Mouse (Mus musculus) embryonic facial prominence, embryonic 11.5 days (tissue): Measurements from ENCODE around the gene Cdh11. TPM values are rescaled to one million over a fixed set of nuclear protein-coding genes. Genes with fewer than 3 reads are reported as not detected.

Experiments
- ATAC-seq: fragments of 200-750 bp; cut with Nextera tagmentation; replicated peaks from 2 replicates; pipeline ENCODE4 v1.8.0; 2017; ENCODE audit warnings: low read depth; ENCODE audit not compliant: insufficient number of reproducible peaks, low FRiP score, low TSS enrichment
- DNase-seq: peaks from one replicate; pipeline ENCODE4 v3.0.0-alpha.2; 2015; ENCODE audit warnings: low spot score
- H3K27ac ChIP-seq: fragments of 300-500 bp; sonication (generic); replicated peaks from 2 replicates; pipeline ENCODE4 v1.5.1; 2014; ENCODE audit warnings: mild to moderate bottlenecking, low read depth, low read length, control low read depth
- H3K27me3 ChIP-seq: fragments of 300-500 bp; sonication (generic); 2 replicates; pipeline ENCODE4 v1.6.1; 2014; ENCODE audit warnings: mild to moderate bottlenecking, low read length, moderate library complexity, mixed read lengths; ENCODE audit not compliant: control insufficient read depth, insufficient read depth
- H3K36me3 ChIP-seq: fragments of 300-500 bp; sonication (generic); replicated peaks from 2 replicates; pipeline ENCODE4 v1.6.1; 2014; ENCODE audit warnings: low read depth, mild to moderate bottlenecking, low read length, moderate library complexity, mixed read lengths; ENCODE audit not compliant: control insufficient read depth, insufficient read depth
- H3K4me1 ChIP-seq: fragments of 300-500 bp; sonication (generic); 2 replicates; pipeline ENCODE4 v1.6.1; 2014; ENCODE audit warnings: low read length, mixed read lengths; ENCODE audit not compliant: control insufficient read depth, insufficient read depth
- H3K4me2 ChIP-seq: fragments of 300-500 bp; sonication (generic); 2 replicates; pipeline ENCODE4 v1.6.1; 2014; ENCODE audit warnings: low read depth, mild to moderate bottlenecking, control low read depth, low read length, moderate library complexity
- H3K4me3 ChIP-seq: fragments of 300-500 bp; sonication (generic); 2 replicates; pipeline ENCODE4 v1.5.1; 2014; ENCODE audit warnings: low read depth, low read length, control low read depth
- H3K9ac ChIP-seq: fragments of 300-500 bp; sonication (generic); replicated peaks from 2 replicates; pipeline ENCODE4 v1.6.1; 2014; ENCODE audit warnings: mild to moderate bottlenecking, control low read depth, low read length
- H3K9me3 ChIP-seq: fragments of 300-500 bp; sonication (generic); replicated peaks from 2 replicates; pipeline ENCODE4 v1.6.1; 2016; ENCODE audit warnings: mild to moderate bottlenecking, low read length, inconsistent platforms, mixed read lengths; ENCODE audit not compliant: control insufficient read depth
- WGBS: fragments of 180-500 bp; shearing (Covaris S2); extraction: QIAGEN DNeasy Blood & Tissue Kit; methylation state at CpG from one replicate; pipeline ENCODE4 v1.1.7; 2014; 5-methylcytosine and 5-hydroxymethylcytosine counted together
- polyA plus RNA-seq: library from polyadenylated mRNA; unstranded; fragments of >200 nt; fragmentation: Nextera tagmentation; extraction: Ambion mirVana; gene quantifications from 2 replicates; pipeline ENCODE4 v1.2.1, GENCODE M21; 2014

Cdh11 gene
- polyA plus RNA-seq, 1 experiment from 2014 or later, result 192 TPM

DNA sequence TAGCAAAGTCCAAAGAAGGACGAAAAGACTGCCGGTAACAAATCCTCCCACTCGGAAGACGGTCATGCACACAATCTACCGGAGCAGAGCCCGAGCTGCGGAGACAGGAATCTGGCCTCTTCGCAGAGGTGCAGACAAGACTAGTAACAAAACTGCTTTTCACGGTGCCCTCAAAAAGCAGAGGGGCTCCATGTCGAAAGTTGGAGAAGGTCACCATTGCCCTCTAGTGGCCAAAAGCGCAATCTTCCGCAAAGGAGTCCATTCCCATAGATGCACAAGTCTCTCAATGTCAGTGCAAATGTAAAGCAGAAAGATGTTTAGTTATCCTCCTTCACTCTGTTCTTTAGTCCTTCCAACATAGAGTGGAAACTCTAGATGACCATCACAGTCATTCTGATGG is 4.5 kb downstream of the Cdh11 start:
- H3K4me2 ChIP-seq, result peak overlapping the region; percentile 38
- H3K9ac ChIP-seq, result peak overlapping the region; percentile 10
- WGBS, result under 1% methylated on average over 12 of the region's 12 CpGs
- H3K4me1 ChIP-seq, result no peaks in the 10 kb centered on the region
- peak overlapping the region; percentile 27 for H3K4me3 ChIP-seq
- DNase-seq, result peak; percentile 90
- no peaks in the 10 kb centered on the region for H3K9me3 ChIP-seq
- H3K36me3 ChIP-seq, result peaks cover 3% of the 10 kb centered on the region; the same call in 1 of the 2 replicates
- no peak overlapping the region for H3K27ac ChIP-seq
- H3K27me3 ChIP-seq, result no peaks in the 10 kb centered on the region
- no peak for ATAC-seq

DNA sequence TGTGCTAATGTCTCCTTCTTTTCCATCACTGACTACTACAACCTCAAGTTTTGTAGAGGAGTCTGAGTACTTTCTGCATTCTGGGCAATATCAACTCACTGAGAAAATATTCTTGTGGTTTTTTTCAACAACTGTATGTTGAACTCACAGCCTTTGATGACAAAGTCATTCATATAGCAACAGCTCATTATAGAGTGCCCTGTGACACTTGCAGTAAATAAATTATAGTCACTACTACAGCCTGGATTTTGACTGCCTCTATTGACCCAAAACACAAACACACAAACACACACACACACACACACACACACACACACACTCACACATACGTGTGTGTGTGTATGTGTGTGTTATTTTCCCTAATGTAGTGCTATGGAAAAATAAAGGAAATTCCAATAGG is 10.8 kb downstream of the Cdh11 start:
- no peak for DNase-seq
- Histone ChIP-seq H3K4me2 (no peak overlapping the region), H3K4me1 (no peaks in the 10 kb centered on the region), H3K4me3 (no peak overlapping the region), H3K36me3 (peaks cover 3% of the 10 kb centered on the region; the same call in 1 of the 2 replicates), H3K9me3 (no peaks in the 10 kb centered on the region), H3K9ac (no peak overlapping the region), H3K27ac (no peak overlapping the region), H3K27me3 (no peaks in the 10 kb centered on the region)
- ATAC-seq, result no peak
- WGBS, result 94% methylated on average over 1 of the region's 1 CpGs

- Histone ChIP-seq H3K27me3 (no peaks in the 10 kb centered on the region), H3K36me3 (no peaks in the 10 kb centered on the region; the same call in 1 of the 2 replicates), H3K4me1 (no peaks in the 10 kb centered on the region), H3K9me3 (no peaks in the 10 kb centered on the region), H3K9ac (no peak overlapping the region), H3K27ac (no peak overlapping the region), H3K4me2 (no peak overlapping the region), H3K4me3 (no peak overlapping the region)
- ATAC-seq, result no peak
- DNase-seq, result no peak
- 86% methylated on average over 2 of the region's 2 CpGs for WGBS
Observed at GRCm38 (mm10) chr8:102771456-102771855, 14.0 kb downstream of the Cdh11 start.

- ATAC-seq, result no peak
Observed at GRCm38 (mm10) chr8:102753839-102754238, 31.6 kb downstream of the Cdh11 start.

DNA sequence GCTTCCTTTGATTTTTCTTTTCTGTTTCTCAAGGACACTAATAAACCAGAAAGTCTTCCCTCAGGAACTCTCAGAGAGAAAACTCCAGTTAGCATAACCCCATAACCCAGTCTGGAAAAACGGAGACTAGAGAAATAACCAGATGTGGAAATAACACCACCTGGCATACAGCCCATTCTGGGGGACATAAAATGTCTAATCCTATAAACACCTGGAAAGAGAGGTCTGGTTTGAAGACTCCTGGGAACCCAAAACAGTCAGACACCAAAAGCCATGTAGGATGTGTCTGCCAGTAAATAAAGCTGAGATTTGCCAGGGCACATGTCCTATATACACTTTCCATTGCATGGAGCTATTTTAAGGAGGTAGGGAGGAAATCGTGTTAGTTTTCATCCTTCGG is 42.5 kb downstream of the Cdh11 start:
- Histone ChIP-seq H3K27me3 (no peaks in the 10 kb centered on the region), H3K4me1 (no peaks in the 10 kb centered on the region), H3K9ac (no peak overlapping the region), H3K9me3 (no peaks in the 10 kb centered on the region), H3K36me3 (no peaks in the 10 kb centered on the region), H3K27ac (no peak overlapping the region), H3K4me3 (no peak overlapping the region), H3K4me2 (no peak overlapping the region)
- ATAC-seq (no peak), DNase-seq (no peak)
- WGBS, result 75% methylated on average over 3 of the region's 3 CpGs

More at GRCm38 (mm10) chr8:102753839-102754238, 31.6 kb downstream of the Cdh11 start:
- DNase-seq, result no peak
- H3K4me2 ChIP-seq, result no peak overlapping the region
- no peak overlapping the region for H3K9ac ChIP-seq
- no peaks in the 10 kb centered on the region for H3K36me3 ChIP-seq
- no peak overlapping the region for H3K4me3 ChIP-seq
- WGBS, result 91% methylated on average over 5 of the region's 5 CpGs
- H3K27ac ChIP-seq, result no peak overlapping the region
- H3K4me1 ChIP-seq, result no peaks in the 10 kb centered on the region
- no peaks in the 10 kb centered on the region for H3K9me3 ChIP-seq
- H3K27me3 ChIP-seq, result no peaks in the 10 kb centered on the region

GRCm38 (mm10) chr8:102742008-102742591 is 43.3 kb downstream of the Cdh11 start:
- H3K9ac ChIP-seq, result no peak overlapping the region
- no peak overlapping the region for H3K4me2 ChIP-seq
- H3K9me3 ChIP-seq, result no peaks in the 10 kb centered on the region
- H3K4me1 ChIP-seq, result no peaks in the 10 kb centered on the region
- DNase-seq, result no peak
- no peaks in the 10 kb centered on the region for H3K27me3 ChIP-seq
- no peak overlapping the region for H3K27ac ChIP-seq
- no peak for ATAC-seq
- H3K36me3 ChIP-seq, result no peaks in the 10 kb centered on the region
- H3K4me3 ChIP-seq, result no peak overlapping the region
- WGBS, result 80% methylated on average over 5 of the region's 5 CpGs

DNA sequence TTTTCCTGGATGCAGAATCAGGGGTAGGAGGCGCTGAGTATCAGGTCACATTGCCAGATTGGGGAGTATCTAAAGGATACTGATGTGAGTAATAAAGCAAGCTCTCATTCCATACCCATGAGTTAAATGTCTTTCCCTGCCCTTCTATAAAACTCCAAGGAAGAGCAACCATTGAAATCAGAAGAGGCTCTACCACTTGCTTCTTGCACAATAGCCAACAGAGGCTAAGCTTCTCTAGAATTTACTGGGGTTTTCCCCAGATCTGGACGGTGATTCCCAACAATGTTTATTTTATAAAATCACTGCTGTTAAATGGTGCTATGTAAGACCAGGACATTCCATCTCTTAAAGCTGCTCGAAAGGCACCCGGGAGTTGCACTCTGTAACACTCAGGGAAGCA is 44.5 kb downstream of the Cdh11 start:
- Histone ChIP-seq H3K4me2 (no peak overlapping the region), H3K27me3 (no peaks in the 10 kb centered on the region), H3K4me3 (no peak overlapping the region), H3K4me1 (no peaks in the 10 kb centered on the region), H3K27ac (no peak overlapping the region), H3K9ac (no peak overlapping the region), H3K36me3 (no peaks in the 10 kb centered on the region), H3K9me3 (no peaks in the 10 kb centered on the region)
- 81% methylated on average over 4 of the region's 4 CpGs for WGBS
- ATAC-seq, result no peak
- DNase-seq, result no peak

DNA sequence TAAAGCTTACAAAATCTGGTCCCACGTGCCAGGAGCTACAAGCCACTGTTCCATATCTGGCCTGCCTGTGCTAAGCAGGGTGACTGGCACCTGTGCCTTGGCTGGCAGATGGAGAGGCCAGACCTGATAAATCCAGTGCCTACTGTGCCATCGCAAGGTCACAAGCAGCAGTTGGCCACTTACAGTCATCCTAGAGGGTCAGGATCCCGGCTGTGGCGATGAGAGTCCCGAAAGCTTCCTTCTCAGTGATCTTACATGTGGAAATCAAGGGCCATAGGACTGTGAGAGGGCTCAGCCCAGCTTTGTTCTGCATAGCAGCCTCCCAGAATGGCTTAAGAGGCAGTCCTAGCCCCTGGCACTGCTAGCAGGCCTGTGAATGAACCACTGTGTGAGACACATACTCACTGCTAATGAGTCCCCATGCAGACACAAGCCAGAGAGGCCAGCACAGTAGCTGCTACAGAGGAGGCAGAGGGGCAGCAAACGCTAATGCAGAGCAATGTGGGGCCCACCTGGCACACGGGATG is 46.4 kb downstream of the Cdh11 start:
- H3K9me3 ChIP-seq, result no peaks in the 10 kb centered on the region
- no peak overlapping the region for H3K9ac ChIP-seq
- no peak; the same call in 1 of the 2 replicates for ATAC-seq
- no peak overlapping the region for H3K27ac ChIP-seq
- no peaks in the 10 kb centered on the region for H3K36me3 ChIP-seq
- H3K4me3 ChIP-seq, result no peak overlapping the region
- no peak for DNase-seq
- no peaks in the 10 kb centered on the region for H3K27me3 ChIP-seq
- H3K4me1 ChIP-seq, result no peaks in the 10 kb centered on the region
- no peak overlapping the region for H3K4me2 ChIP-seq
- 85% methylated on average over 7 of the region's 7 CpGs for WGBS
